Mouse (Mus musculus): ENCODE results near the gene Sycn. TPM values are rescaled to one million over a fixed set of nuclear protein-coding genes. Genes with fewer than 3 reads are reported as not detected.

Gene Sycn
- polyA plus RNA-seq, 1 experiment, result 0.31 TPM

DNA sequence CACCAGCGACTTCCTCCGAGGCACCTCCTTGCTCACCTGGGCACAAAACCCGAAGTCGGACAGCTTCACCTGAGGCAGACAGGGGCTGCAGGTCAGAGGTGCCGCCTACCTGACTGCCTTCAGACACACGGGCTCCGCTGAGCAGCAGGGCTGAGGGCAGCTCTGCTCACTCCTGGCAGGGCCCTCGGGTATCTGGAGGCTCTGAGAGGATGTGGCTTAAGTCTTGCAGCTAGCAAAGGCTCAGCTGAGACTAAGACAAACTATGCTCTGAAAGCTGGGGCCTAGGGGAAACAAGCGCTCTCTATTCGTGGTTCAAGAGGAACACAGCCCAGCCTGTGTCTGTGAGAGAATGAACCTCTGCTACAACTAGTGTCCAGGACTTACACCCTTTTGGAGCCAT lies 20.2 kb downstream of the Sycn start:
- TF ChIP-seq CTCF (IDR thresholded peaks at IDR 0.05; ENCODE audit: control insufficient read depth, insufficient read depth, insufficient replicate concordance, low read depth, low read length) (no peak), POLR2A (IDR thresholded peaks at IDR 0.05; ENCODE audit: control insufficient read depth, low read depth, low read length) (no peak)
- no peaks in the 10 kb centered on the region for H3K4me1 ChIP-seq (ENCODE audit: control insufficient read depth, insufficient read depth, low read length)
- H3K36me3 ChIP-seq (ENCODE audit: control insufficient read depth, insufficient read depth, low read length), result no peaks in the 10 kb centered on the region; the same call in 1 of the 2 replicates
- no peak overlapping the region for H3K4me3 ChIP-seq (ENCODE audit: control insufficient read depth, low read depth, low read length)
- H3K27me3 ChIP-seq (ENCODE audit: control insufficient read depth, insufficient read depth, low read length), result no peaks in the 10 kb centered on the region
- no peak overlapping the region for H3K27ac ChIP-seq (ENCODE audit: control insufficient read depth, insufficient read depth, low read depth, low read length)

DNA sequence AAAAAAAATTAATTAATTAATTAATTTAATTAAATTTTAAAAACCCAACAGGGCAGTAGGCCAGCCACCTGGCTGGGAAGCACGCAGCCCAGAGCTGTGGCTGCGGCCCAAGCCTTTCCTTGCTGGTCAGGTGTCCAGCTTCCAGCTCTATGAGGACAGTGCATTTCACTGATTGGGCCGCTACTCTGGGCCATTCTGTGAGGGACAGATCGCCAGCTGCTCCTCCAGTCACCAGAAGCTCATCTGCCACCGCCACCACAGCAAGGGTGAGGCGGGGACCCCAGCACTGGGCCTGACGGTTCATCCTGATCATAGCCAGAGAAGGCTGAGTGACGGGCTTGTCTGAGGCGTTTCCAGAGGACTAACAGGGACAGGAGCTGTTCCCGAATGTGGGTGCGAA lies 21.3 kb downstream of the Sycn start:
- Histone ChIP-seq H3K4me3 (ENCODE audit: control insufficient read depth, low read depth, low read length) (no peak overlapping the region), H3K27ac (ENCODE audit: control insufficient read depth, insufficient read depth, low read depth, low read length) (no peak overlapping the region), H3K27me3 (ENCODE audit: control insufficient read depth, insufficient read depth, low read length) (no peaks in the 10 kb centered on the region), H3K36me3 (ENCODE audit: control insufficient read depth, insufficient read depth, low read length) (no peaks in the 10 kb centered on the region; the same call in 1 of the 2 replicates), H3K4me1 (ENCODE audit: control insufficient read depth, insufficient read depth, low read length) (no peaks in the 10 kb centered on the region)
- TF ChIP-seq CTCF (IDR thresholded peaks at IDR 0.05; ENCODE audit: control insufficient read depth, insufficient read depth, insufficient replicate concordance, low read depth, low read length) (no peak), POLR2A (IDR thresholded peaks at IDR 0.05; ENCODE audit: control insufficient read depth, low read depth, low read length) (no peak)

GRCm38 (mm10) chr7:28562371-28562770 lies 21.7 kb downstream of the Sycn start:
- Histone ChIP-seq H3K27ac (ENCODE audit: control insufficient read depth, insufficient read depth, low read depth, low read length) (no peak overlapping the region), H3K36me3 (ENCODE audit: control insufficient read depth, insufficient read depth, low read length) (no peaks in the 10 kb centered on the region; the same call in 1 of the 2 replicates), H3K4me3 (ENCODE audit: control insufficient read depth, low read depth, low read length) (no peak overlapping the region), H3K4me1 (ENCODE audit: control insufficient read depth, insufficient read depth, low read length) (no peaks in the 10 kb centered on the region), H3K27me3 (ENCODE audit: control insufficient read depth, insufficient read depth, low read length) (no peaks in the 10 kb centered on the region)
- TF ChIP-seq CTCF (IDR thresholded peaks at IDR 0.05; ENCODE audit: control insufficient read depth, insufficient read depth, insufficient replicate concordance, low read depth, low read length) (no peak), POLR2A (IDR thresholded peaks at IDR 0.05; ENCODE audit: control insufficient read depth, low read depth, low read length) (no peak)

- no peaks in the 10 kb centered on the region for H3K27me3 ChIP-seq (ENCODE audit: control insufficient read depth, insufficient read depth, low read length)
- no peaks in the 10 kb centered on the region for H3K4me1 ChIP-seq (ENCODE audit: control insufficient read depth, insufficient read depth, low read length)
- TF ChIP-seq CTCF (IDR thresholded peaks at IDR 0.05; ENCODE audit: control insufficient read depth, insufficient read depth, insufficient replicate concordance, low read depth, low read length) (no peak), POLR2A (IDR thresholded peaks at IDR 0.05; ENCODE audit: control insufficient read depth, low read depth, low read length) (no peak)
- H3K27ac ChIP-seq (ENCODE audit: control insufficient read depth, insufficient read depth, low read depth, low read length), result no peak overlapping the region
- H3K4me3 ChIP-seq (ENCODE audit: control insufficient read depth, low read depth, low read length), result no peak overlapping the region
- peaks cover 1% of the 10 kb centered on the region; the same call in 1 of the 2 replicates for H3K36me3 ChIP-seq (ENCODE audit: control insufficient read depth, insufficient read depth, low read length)
Observed at GRCm38 (mm10) chr7:28562951-28563350, 22.3 kb downstream of the Sycn start.

- no peak overlapping the region for H3K27ac ChIP-seq (ENCODE audit: control insufficient read depth, insufficient read depth, low read depth, low read length)
- H3K36me3 ChIP-seq (ENCODE audit: control insufficient read depth, insufficient read depth, low read length), result peaks cover 1% of the 10 kb centered on the region; the same call in 1 of the 2 replicates
- no peaks in the 10 kb centered on the region for H3K27me3 ChIP-seq (ENCODE audit: control insufficient read depth, insufficient read depth, low read length)
- no peak for TF ChIP-seq POLR2A (IDR thresholded peaks at IDR 0.05; ENCODE audit: control insufficient read depth, low read depth, low read length)
- no peak for TF ChIP-seq CTCF (IDR thresholded peaks at IDR 0.05; ENCODE audit: control insufficient read depth, insufficient read depth, insufficient replicate concordance, low read depth, low read length)
- H3K4me3 ChIP-seq (ENCODE audit: control insufficient read depth, low read depth, low read length), result no peak overlapping the region
- no peaks in the 10 kb centered on the region for H3K4me1 ChIP-seq (ENCODE audit: control insufficient read depth, insufficient read depth, low read length)
Observed at GRCm38 (mm10) chr7:28565407-28565806, 24.7 kb downstream of the Sycn start.

DNA sequence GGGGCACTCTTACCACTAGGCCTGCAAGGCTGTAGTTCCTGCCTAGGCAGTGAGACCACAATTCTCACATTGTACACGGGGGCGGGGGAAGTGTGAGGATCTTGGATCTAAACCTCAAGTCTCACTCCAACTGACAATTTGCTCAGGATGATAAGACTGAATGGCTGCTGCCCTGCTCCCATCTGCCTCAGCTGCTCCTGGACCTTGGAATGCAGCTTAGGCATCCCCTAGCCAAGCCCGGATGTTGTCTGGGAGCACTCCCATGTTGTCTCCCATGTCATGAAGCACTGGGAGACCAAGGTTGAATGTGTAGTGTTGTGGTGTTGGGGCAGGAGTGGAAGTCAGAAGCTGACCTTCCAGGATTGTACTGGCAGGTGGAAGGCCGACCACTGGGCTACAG lies 26.9 kb downstream of the Sycn start:
- H3K27ac ChIP-seq (ENCODE audit: control insufficient read depth, insufficient read depth, low read depth, low read length), result no peak overlapping the region
- no peaks in the 10 kb centered on the region for H3K4me1 ChIP-seq (ENCODE audit: control insufficient read depth, insufficient read depth, low read length)
- H3K36me3 ChIP-seq (ENCODE audit: control insufficient read depth, insufficient read depth, low read length), result peaks cover 1% of the 10 kb centered on the region; the same call in 1 of the 2 replicates
- H3K27me3 ChIP-seq (ENCODE audit: control insufficient read depth, insufficient read depth, low read length), result no peaks in the 10 kb centered on the region
- TF ChIP-seq POLR2A (IDR thresholded peaks at IDR 0.05; ENCODE audit: control insufficient read depth, low read depth, low read length) (no peak), CTCF (IDR thresholded peaks at IDR 0.05; ENCODE audit: control insufficient read depth, insufficient read depth, insufficient replicate concordance, low read depth, low read length) (no peak)
- no peak overlapping the region for H3K4me3 ChIP-seq (ENCODE audit: control insufficient read depth, low read depth, low read length)

DNA sequence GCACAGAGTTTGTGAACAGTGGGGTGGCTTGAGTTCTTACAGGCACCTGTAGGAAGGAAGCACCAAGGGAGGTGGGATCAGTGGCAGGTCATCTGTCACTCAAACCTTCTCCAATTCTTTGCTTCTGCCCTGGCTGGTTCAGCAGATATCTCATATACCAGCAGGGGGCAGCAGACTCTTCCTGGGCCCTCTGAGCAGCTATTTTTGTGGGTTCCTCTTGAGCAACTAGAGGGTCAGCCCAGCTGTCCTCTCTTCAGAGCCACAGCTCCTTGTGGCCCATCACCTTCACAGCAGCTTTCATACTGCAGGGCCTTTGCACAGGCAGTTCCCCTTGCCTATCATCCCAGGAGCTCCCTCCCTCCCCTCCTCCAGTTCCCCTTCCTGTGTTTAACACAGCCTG lies 27.6 kb downstream of the Sycn start:
- no peaks in the 10 kb centered on the region for H3K4me1 ChIP-seq (ENCODE audit: control insufficient read depth, insufficient read depth, low read length)
- H3K4me3 ChIP-seq (ENCODE audit: control insufficient read depth, low read depth, low read length), result no peak overlapping the region
- no peak overlapping the region for H3K27ac ChIP-seq (ENCODE audit: control insufficient read depth, insufficient read depth, low read depth, low read length)
- H3K27me3 ChIP-seq (ENCODE audit: control insufficient read depth, insufficient read depth, low read length), result no peaks in the 10 kb centered on the region
- H3K36me3 ChIP-seq (ENCODE audit: control insufficient read depth, insufficient read depth, low read length), result peaks cover 1% of the 10 kb centered on the region; the same call in 1 of the 2 replicates
- peak; percentile 36; the same call in 1 of the 2 replicates for TF ChIP-seq CTCF (IDR thresholded peaks at IDR 0.05; ENCODE audit: control insufficient read depth, insufficient read depth, insufficient replicate concordance, low read depth, low read length)
- no peak for TF ChIP-seq POLR2A (IDR thresholded peaks at IDR 0.05; ENCODE audit: control insufficient read depth, low read depth, low read length)
